Comparison of ENCODE assay signal across 28 mouse cellular contexts in the genomic region with DNA sequence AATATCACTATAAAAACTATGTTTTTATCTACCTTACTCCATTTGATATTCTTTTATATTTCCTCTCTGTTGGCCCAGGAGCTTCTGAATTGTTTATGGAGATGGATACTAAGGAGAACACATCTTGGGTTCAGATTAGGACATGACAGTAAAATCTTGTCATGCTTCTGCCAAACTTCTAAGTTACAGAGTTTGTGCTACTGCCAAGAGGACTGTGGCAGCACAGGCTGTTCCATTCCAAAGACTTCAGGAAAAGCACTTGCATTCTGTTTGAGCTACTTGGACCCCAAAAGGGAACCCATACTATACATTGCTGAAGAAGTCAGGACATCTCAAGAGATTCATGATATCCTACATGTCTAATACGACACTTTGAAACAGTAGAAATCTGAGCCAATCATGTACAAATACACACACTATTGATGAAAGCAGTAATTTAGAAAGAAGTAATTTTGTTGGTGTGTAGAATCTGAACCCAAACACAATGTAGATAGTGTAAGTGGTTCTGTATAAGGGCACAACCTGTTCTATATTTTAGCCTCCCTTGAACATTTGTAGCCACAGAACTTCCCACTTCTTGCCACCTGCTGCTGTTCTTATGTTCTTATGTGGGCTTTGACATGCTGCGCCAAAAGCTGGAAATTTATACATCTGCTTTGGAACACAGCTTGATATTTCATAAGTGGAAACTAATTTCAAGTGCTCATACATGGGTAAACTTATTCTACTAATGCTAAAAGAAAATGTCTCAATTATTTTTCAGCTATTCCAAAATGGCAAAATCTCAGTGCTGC. TPM values are rescaled to one million over a fixed set of nuclear protein-coding genes. Genes with fewer than 3 reads are reported as not detected.
DNase-seq lines count a peak whose midpoint lies in the region; ATAC-seq and TF ChIP-seq lines count a peak whose summit lies in the region.
"Had no signal": no experiment of that assay in that cellular context is flagged by ENCODE, and none has a peak within 500 bp of the region (broad histone marks: within the 10 kb centered on the region; RNA-seq: fewer than 3 reads in every experiment).

No protein-coding gene starts in this region.

- H3K4me1 ChIP-seq in forebrain, postnatal 0 days (ENCODE audit: insufficient read depth): no peaks in the 10 kb centered on the region
- H3K4me1 ChIP-seq in forebrain, embryonic 10.5 days: no peaks in the 10 kb centered on the region
- H3K4me1 ChIP-seq: embryonic facial prominence, embryonic 15.5 days; forebrain, embryonic 12.5 days; heart, embryonic 13.5 days had no signal

- no peak overlapping the region for H3K9ac ChIP-seq in forebrain, postnatal 0 days
- H3K9ac ChIP-seq: embryonic facial prominence, embryonic 15.5 days; forebrain, embryonic 12.5 days; heart, embryonic 13.5 days had no signal

- H3K4me3 ChIP-seq in forebrain, postnatal 0 days (ENCODE audit: low read depth, low read length): no peak overlapping the region
- H3K4me3 ChIP-seq in forebrain, embryonic 10.5 days: no peak overlapping the region
- H3K4me3 ChIP-seq: embryonic facial prominence, embryonic 15.5 days; erythroblast, embryonic 14.5 days; forebrain, embryonic 12.5 days; gastrocnemius, adult 2 months; heart, embryonic 13.5 days had no signal

- TF ChIP-seq CTCF in forebrain, postnatal 0 days (IDR thresholded peaks at IDR 0.05; ENCODE audit: low read depth): no peak

- WGBS in forebrain, postnatal 0 days: 82% methylated on average over 2 of the region's 2 CpGs
- WGBS in forebrain, embryonic 10.5 days: 94% methylated on average over 2 of the region's 2 CpGs

- no peaks in the 10 kb centered on the region for H3K27me3 ChIP-seq in forebrain, postnatal 0 days (ENCODE audit: insufficient read depth, low read length)
- H3K27me3 ChIP-seq in forebrain, embryonic 10.5 days (ENCODE audit: poor library complexity, severe bottlenecking): no peaks in the 10 kb centered on the region
- H3K27me3 ChIP-seq: embryonic facial prominence, embryonic 15.5 days; forebrain, embryonic 12.5 days; heart, embryonic 13.5 days had no signal

- no peaks in the 10 kb centered on the region for H3K9me3 ChIP-seq in forebrain, postnatal 0 days (ENCODE audit: low read length)
- H3K9me3 ChIP-seq in forebrain, embryonic 10.5 days: no peaks in the 10 kb centered on the region
- H3K9me3 ChIP-seq: embryonic facial prominence, embryonic 15.5 days; forebrain, embryonic 12.5 days; G1E; heart, embryonic 13.5 days had no signal

- H3K27ac ChIP-seq in forebrain, postnatal 0 days (ENCODE audit: low read depth, low read length): no peak overlapping the region
- no peak overlapping the region for H3K27ac ChIP-seq in forebrain, embryonic 10.5 days
- H3K27ac ChIP-seq: embryonic facial prominence, embryonic 15.5 days; forebrain, embryonic 12.5 days; gastrocnemius, adult 2 months; heart, embryonic 13.5 days had no signal

- H3K4me2 ChIP-seq in forebrain, postnatal 0 days (ENCODE audit: low read depth): no peak overlapping the region
- H3K4me2 ChIP-seq: embryonic facial prominence, embryonic 15.5 days; forebrain, embryonic 12.5 days; heart, embryonic 13.5 days had no signal

- ATAC-seq in forebrain, postnatal 0 days: peak; percentile 61
- ATAC-seq: CD4-positive, CD25-positive, alpha-beta regulatory T cell, adult 4 months; forebrain, embryonic 16.5 days; hindbrain, embryonic 16.5 days; inflammation-experienced regulatory T-cells, adult 6 months had no signal

- peak; percentile 11 for DNase-seq in forebrain, postnatal 0 days
- DNase-seq in forebrain, embryonic 10.5 days (ENCODE audit: extremely low spot score, low spot score): no peak
- DNase-seq in layer of hippocampus, adult 11-12 months (ENCODE audit: low spot score): peak; percentile 37
- DNase-seq in layer of hippocampus, postnatal 25 days (ENCODE audit: extremely low spot score in 1 of 2, low spot score in 1 of 2): no peak
- DNase-seq in brain, adult 2 months (ENCODE audit: low read depth, low spot score): peak; percentile 69
- peak; percentile 45 for DNase-seq in telencephalon, adult 2 months (ENCODE audit: low read depth, low spot score)
- DNase-seq in urinary bladder, adult 2 months (ENCODE audit: low spot score): no peak
- DNase-seq: adrenal gland, adult 8-10 months; adrenal gland, postnatal 36 days; B cell, adult 2 months; cerebellum, adult 11 months; cerebellum, adult 8-10 months; cerebellum, postnatal 14 days; embryo, embryonic 11 days; gastrocnemius, adult 2 months; gastrocnemius, postnatal 36 days; heart, adult 11 months; heart, postnatal 36 days had no signal

- no peaks in the 10 kb centered on the region for H3K36me3 ChIP-seq in forebrain, postnatal 0 days (ENCODE audit: insufficient read depth)
- no peaks in the 10 kb centered on the region for H3K36me3 ChIP-seq in forebrain, embryonic 10.5 days (replicated peaks)
- H3K36me3 ChIP-seq: embryonic facial prominence, embryonic 15.5 days; forebrain, embryonic 12.5 days; G1E; heart, embryonic 13.5 days had no signal

RNA-seq across cellular contexts. Expression of gene Ano3, which starts 54.0 kb away (rescaled TPM):
- total RNA-seq in forebrain, postnatal 0 days (2014; rRNA removed): 3.0 and 3.4 TPM in 2 replicates
- 0.74 and 0.96 TPM in 2 replicates for polyA plus RNA-seq in forebrain, postnatal 0 days (2015; fragmentation: Nextera tagmentation; extraction: Ambion mirVana)
- 0.82 and 0.94 TPM in 2 replicates for polyA plus RNA-seq in forebrain, embryonic 10.5 days (2016; fragmentation: Nextera tagmentation; extraction: Ambion mirVana)
- 10 to 100 TPM; 60.7 to 65.6 TPM for total RNA-seq in layer of hippocampus, postnatal 25 days (2021)
- 0.04 and 0.07 TPM in 2 replicates for polyA plus RNA-seq in urinary bladder, adult 2 months (2012; rRNA removed)
- total RNA-seq: common myeloid progenitor, adult 5-6 weeks; gastrocnemius, postnatal 36 days had no signal
- polyA plus RNA-seq: erythroblast, embryonic 14.5 days; inflammation-experienced regulatory T-cells, adult 6 months had no signal

Comparison
In these comparisons a context has a peak if more than half of its experiments do, and no peak if none do; other contexts are left out.
1. DNase-seq: peak in forebrain, postnatal 0 days (single experiment), layer of hippocampus, adult 11-12 months (single experiment), brain, adult 2 months (single experiment) and telencephalon, adult 2 months (single experiment); none in forebrain, embryonic 10.5 days (single experiment), layer of hippocampus, postnatal 25 days (0 of 2) and urinary bladder, adult 2 months (single experiment).